Mouse (Mus musculus) cerebellum, postnatal 14 days (tissue): Measurements from ENCODE around the gene Ppwd1.
"Not testable (repeated sequence)": the region's sequence is repeated elsewhere in the genome, so short reads cannot be mapped to it uniquely, and the experiment has no call there.

Experiments
- DNase-seq, 2 experiments: peaks; one replicate each; pipeline ENCODE4 v3.0.0; 2021; ENCODE audit warnings: mixed read lengths in 2 of 2

Gene Ppwd1

GRCm38 (mm10) chr13:104228384-104229066 is at the start of gene Ppwd1, which contains the start of gene Cenpk:
Gene Ppwd1 (minus strand): TSS chr13:104228843.
Gene Cenpk (plus strand): TSS chr13:104228611.
- peak; percentile 97 to 98 for DNase-seq

- DNase-seq: no peak
Observed at GRCm38 (mm10) chr13:104258997-104259396, 30.4 kb upstream of the Ppwd1 start.

- DNase-seq: no peak
Observed at GRCm38 (mm10) chr13:104229181-104229580, 538 bp upstream of the Ppwd1 start.

GRCm38 (mm10) chr13:104227478-104227877 is 1.2 kb downstream of the Ppwd1 start:
- DNase-seq: no peak

- no peak for DNase-seq
Observed at GRCm38 (mm10) chr13:104204313-104204712, 24.3 kb downstream of the Ppwd1 start.

- DNase-seq: not testable (repeated sequence)
Observed at GRCm38 (mm10) chr13:104195891-104196290, 32.8 kb downstream of the Ppwd1 start.

GRCm38 (mm10) chr13:104187357-104187756 is 41.3 kb downstream of the Ppwd1 start:
- DNase-seq: no peak

- no peak for DNase-seq
Observed at GRCm38 (mm10) chr13:104179176-104179888, 49.3 kb downstream of the Ppwd1 start.

- DNase-seq: peak; percentile 98
Observed at GRCm38 (mm10) chr13:104178650-104179121, 50.0 kb downstream of the Ppwd1 start, which contains the start of gene Trim23. Gene Trim23 (plus strand): TSS chr13:104178797.

- peak; percentile 90 to 92 for DNase-seq
Observed at GRCm38 (mm10) chr13:104177796-104178649, 50.6 kb downstream of the Ppwd1 start, which contains the start of gene Trappc13. Gene Trappc13 (minus strand): TSS chr13:104178469.

GRCm38 (mm10) chr13:104176874-104177273 is 51.8 kb downstream of the Ppwd1 start:
- no peak for DNase-seq

- no peak for DNase-seq
Observed at GRCm38 (mm10) chr13:104172498-104172897, 56.1 kb downstream of the Ppwd1 start.

GRCm38 (mm10) chr13:104171711-104172110 is 56.9 kb downstream of the Ppwd1 start:
- DNase-seq: no peak

GRCm38 (mm10) chr13:104155686-104156085 is 73.0 kb downstream of the Ppwd1 start:
- DNase-seq: no peak
